Mouse (Mus musculus) layer of hippocampus, adult 2 months (tissue): ENCODE data around the gene Bad. TPM values are rescaled to one million over a fixed set of nuclear protein-coding genes. Genes with fewer than 3 reads are reported as not detected.
A peak's percentile ranks its signal among the peaks of the same experiment; 100 is the strongest.

Experiments
- DNase-seq, 2 experiments: peaks; one replicate each; pipeline ENCODE4 v3.0.0; 2022; ENCODE audit warnings: low spot score in 2 of 2
- H3K27ac ChIP-seq: fragments of 200-600 bp; 2 replicates; pipeline ENCODE4 v1.8.1; 2022
- H3K4me3 ChIP-seq: fragments of 200-600 bp; 2 replicates; pipeline ENCODE4 v1.8.1; 2022; ENCODE audit warnings: mild to moderate bottlenecking
- CTCF ChIP-seq: fragments of 200-600 bp; conservative IDR thresholded peaks from 2 replicates; pipeline ENCODE4 v1.8.1; 2022; ENCODE audit warnings: antibody characterized with exemption, mild to moderate bottlenecking, moderate library complexity
- total RNA-seq, 2 experiments: library from RNA; stranded (reverse); gene quantifications; 2 replicates each; pipeline ENCODE4 v1.2.3; 2021

Bad gene
- total RNA-seq, 2 experiments from 2014 or later, result 43.1 to 43.8 TPM

DNA sequence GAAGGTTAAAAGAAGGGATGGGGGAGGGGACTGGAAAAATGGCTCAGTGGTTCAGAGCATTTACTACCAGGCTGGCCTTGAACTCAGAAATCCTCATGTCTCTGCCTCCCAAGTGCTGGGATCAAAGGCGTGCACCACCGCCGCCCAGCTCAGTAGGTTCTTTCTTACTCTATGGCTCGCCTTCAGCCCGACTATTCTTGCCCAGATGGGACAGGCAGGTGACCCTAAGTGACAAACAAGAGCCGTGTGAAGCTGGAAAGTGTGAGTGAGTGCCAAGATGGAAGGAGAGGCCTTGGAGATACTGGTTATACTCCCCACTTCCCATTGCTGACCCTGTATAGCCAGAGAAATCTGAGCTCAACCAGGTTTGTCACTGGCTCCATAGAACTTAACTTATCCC, 2.0 kb downstream of the Bad start:
- H3K27ac ChIP-seq, result no peak overlapping the region
- no peak for TF ChIP-seq CTCF
- H3K4me3 ChIP-seq, result no peak overlapping the region
- DNase-seq, result no peak

DNA sequence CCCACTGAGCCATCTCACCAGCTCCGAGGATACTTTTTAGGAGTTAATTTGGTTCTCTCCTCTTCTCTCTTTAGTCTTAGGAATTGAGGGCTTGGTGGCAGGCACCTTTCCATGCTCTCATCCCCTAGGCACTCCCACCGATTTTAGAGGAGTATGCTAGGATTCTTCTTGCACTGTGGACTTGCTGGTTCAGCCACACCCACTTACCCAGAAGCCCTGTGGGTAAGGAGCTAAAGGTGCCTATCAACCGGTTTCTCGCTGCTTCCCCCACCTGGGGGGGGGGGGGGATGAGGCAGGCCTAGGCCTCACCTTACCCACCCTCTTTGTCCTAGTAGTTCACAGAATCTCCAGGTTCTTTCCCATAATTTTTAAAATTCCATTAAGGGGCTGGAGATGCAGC, 6.1 kb downstream of the Bad start:
- no peak for TF ChIP-seq CTCF
- no peak overlapping the region for H3K4me3 ChIP-seq
- DNase-seq, result no peak

DNA sequence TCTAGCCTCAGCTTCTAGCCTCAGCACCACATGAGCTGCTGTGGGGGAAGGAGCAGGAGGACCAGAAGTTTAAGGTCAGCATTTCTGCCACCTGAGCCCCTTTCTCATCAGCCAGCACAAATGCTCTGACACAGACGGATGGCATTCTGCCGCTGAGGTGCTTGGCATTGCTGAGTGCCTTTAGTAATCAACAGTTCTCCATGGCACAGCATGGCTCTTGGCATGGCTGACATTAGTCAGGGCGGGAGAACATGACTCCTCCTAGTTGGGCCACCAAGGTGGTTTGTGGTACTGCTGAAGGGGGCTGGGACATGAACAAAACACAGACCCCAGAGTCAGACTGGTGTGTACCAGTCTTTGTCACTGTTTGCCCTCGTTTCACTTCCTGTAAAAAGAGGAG, 6.5 kb downstream of the Bad start:
- no peak for TF ChIP-seq CTCF
- DNase-seq, result no peak
- no peak overlapping the region for H3K27ac ChIP-seq
- no peak overlapping the region for H3K4me3 ChIP-seq

More for the DNA sequence above, 6.1 kb downstream of the Bad start:
- H3K27ac ChIP-seq, result no peak overlapping the region

GRCm38 (mm10) chr19:6949532-6949931, 7.9 kb downstream of the Bad start:
- no peak overlapping the region for H3K27ac ChIP-seq
- DNase-seq, result no peak

GRCm38 (mm10) chr19:6949951-6950350, 8.3 kb downstream of the Bad start:
- no peak for DNase-seq
- Histone ChIP-seq H3K4me3 (peak overlapping the region; percentile 66), H3K27ac (peak overlapping the region; percentile 97; the same call in 1 of the 2 replicates)
- no peak for TF ChIP-seq CTCF

More at GRCm38 (mm10) chr19:6949532-6949931, 7.9 kb downstream of the Bad start:
- no peak overlapping the region for H3K4me3 ChIP-seq
- no peak for TF ChIP-seq CTCF

- TF ChIP-seq CTCF, result no peak
- DNase-seq, result peak; percentile 63
- Histone ChIP-seq H3K4me3 (peak overlapping the region; percentile 66), H3K27ac (peak overlapping the region; percentile 97)
These were observed 9.0 kb downstream of the Bad start for GRCm38 (mm10) chr19:6950613-6951153.

DNA sequence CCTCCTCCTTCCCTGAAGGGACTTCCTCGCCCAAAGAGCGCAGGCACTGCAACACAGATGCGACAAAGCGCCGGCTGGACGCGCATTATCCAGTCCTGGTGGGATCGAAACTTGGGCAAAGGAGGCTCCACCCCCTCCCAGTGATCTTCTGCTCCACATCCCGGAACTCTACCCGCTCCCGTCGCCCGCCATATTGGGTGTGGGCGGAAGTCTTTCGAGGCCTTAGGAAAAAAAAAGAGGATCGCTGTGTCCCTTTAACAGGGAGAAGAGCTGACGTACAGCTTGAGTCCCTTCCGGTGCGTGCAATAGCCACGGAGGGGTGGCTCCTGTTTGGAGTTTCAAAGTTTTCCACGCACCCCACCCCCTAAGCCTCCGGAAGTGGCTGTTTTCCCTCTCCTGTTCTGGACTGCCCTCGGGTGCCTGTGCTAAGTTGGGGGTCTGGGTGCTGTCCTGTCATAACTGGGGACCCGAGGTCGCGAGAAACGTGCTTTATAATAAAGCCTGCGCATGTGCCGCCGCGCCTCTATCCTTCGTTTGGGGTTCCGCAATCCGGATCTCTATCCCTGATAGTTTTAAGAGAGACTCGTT, 9.8 kb downstream of the Bad start:
- peak overlapping the region; percentile 66 for H3K4me3 ChIP-seq

GRCm38 (mm10) chr19:6951994-6952711, 10.5 kb downstream of the Bad start:
- Histone ChIP-seq H3K4me3 (peak overlapping the region; percentile 66), H3K27ac (peak overlapping the region; percentile 97)
- no peak for TF ChIP-seq CTCF
- DNase-seq, result peak; percentile 66 to 77

More for the DNA sequence above, 9.8 kb downstream of the Bad start:
- H3K27ac ChIP-seq, result peak overlapping the region; percentile 97
- no peak for TF ChIP-seq CTCF
- DNase-seq, result peak; percentile 92 to 97

DNA sequence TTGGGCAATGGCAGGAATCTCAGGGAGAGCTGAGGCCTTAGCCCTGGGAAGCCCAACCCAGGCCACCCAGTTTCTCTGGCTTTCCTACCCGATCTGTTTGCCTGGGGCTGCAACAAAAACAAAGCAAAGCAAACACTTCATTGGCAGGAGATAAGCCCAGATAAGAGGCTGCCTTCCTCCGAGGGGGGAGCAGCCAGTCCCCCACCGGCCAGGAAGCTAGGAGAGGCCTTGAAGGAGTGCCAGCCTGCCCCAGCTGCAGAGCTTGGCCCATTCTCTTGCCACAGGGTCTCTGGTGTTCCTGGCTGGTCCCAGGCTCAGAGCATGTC, 11.0 kb downstream of the Bad start:
- DNase-seq, result no peak
- peak overlapping the region; percentile 66 for H3K4me3 ChIP-seq
- TF ChIP-seq CTCF, result no peak

DNA sequence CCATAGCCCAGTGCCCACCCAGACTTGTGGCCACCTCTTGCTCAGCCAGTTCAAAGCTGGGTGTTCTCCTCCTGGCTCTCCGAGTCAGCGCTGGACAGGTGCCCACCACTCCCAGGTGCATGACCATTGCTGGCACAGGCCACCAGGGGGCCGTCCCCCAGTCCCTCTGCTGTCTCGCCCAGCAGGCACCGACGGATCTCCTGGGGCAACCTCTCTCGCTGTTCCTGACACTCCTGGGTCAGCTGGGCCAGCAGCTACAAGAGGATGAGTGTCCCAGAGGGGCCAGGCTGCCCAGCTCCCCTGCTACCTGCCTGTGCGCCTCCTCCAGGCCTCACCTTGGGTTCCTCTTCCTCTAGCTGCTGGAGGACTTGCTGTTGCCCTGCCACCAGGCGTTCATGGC, 12.4 kb downstream of the Bad start:
- no peak overlapping the region for H3K4me3 ChIP-seq
- peak; percentile 61 for TF ChIP-seq CTCF
- 0 out of 2 replicates have a peak overlapping the region, but pooled peaks have one; percentile 2 for H3K27ac ChIP-seq
- DNase-seq, result no peak

More for the DNA sequence above, 11.0 kb downstream of the Bad start:
- H3K27ac ChIP-seq, result peak overlapping the region; percentile 97

- H3K27ac ChIP-seq, result no peak overlapping the region
- H3K4me3 ChIP-seq, result no peak overlapping the region
- DNase-seq, result no peak
- no peak for TF ChIP-seq CTCF
These were observed 13.8 kb downstream of the Bad start for GRCm38 (mm10) chr19:6955424-6955823.

- Histone ChIP-seq H3K4me3 (no peak overlapping the region), H3K27ac (no peak overlapping the region)
- DNase-seq, result no peak
- TF ChIP-seq CTCF, result no peak
These were observed 14.8 kb downstream of the Bad start for GRCm38 (mm10) chr19:6956461-6956860.

- peak overlapping the region; percentile 53 for H3K4me3 ChIP-seq
- TF ChIP-seq CTCF, result no peak
- no peak for DNase-seq
- H3K27ac ChIP-seq, result peak overlapping the region; percentile 72; the same call in 1 of the 2 replicates
These were observed 27.0 kb downstream of the Bad start for GRCm38 (mm10) chr19:6968491-6969271.
